Mouse (Mus musculus) adrenal gland (tissue): Measurements from ENCODE around the gene Treml1.

Experiments used
- intact Hi-C: fragments of 180-260 bp; cut with DNase I; formaldehyde crosslinking; loops from one replicate; pipeline ENCODE4 v1.15.1; 2025

Treml1 gene

DNA sequence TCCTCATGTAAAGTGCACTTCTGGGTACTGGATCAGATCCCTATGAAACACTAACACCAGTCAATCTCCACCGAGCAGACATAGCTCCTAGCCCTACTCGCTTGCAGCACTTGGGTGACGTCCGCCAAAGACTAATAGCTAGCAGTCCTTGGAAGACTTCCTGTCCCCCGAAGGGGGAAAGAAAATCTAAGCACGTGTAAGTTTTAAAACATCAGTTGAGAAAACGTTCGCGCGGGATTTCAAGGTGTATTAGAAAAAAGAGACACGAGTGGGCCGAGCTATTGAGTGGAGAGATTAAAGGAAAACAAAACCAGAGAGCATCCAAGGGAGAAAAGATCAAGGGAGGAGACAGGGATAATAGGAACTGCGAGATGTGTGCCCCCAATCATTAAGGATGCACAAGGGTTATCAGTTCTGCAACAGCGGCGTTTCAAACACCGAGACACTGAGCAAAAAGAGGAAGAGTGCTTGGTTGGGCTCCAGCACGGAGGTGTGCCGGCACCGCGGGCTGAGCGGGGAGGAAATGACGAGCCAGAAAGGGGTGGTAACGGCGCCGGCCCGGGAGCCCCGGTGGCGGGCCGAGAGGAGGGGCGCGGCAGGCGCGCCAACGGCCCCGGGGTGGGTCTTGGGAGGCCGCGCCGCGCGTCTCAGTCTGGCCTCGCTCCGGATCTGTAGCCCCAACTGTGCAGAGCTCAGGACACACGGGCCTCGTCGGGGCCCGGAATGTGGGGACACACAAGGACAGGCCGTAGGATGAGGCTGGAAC is 49.0 kb downstream of the Treml1 start:
- intact Hi-C loops: no loop called here

DNA sequence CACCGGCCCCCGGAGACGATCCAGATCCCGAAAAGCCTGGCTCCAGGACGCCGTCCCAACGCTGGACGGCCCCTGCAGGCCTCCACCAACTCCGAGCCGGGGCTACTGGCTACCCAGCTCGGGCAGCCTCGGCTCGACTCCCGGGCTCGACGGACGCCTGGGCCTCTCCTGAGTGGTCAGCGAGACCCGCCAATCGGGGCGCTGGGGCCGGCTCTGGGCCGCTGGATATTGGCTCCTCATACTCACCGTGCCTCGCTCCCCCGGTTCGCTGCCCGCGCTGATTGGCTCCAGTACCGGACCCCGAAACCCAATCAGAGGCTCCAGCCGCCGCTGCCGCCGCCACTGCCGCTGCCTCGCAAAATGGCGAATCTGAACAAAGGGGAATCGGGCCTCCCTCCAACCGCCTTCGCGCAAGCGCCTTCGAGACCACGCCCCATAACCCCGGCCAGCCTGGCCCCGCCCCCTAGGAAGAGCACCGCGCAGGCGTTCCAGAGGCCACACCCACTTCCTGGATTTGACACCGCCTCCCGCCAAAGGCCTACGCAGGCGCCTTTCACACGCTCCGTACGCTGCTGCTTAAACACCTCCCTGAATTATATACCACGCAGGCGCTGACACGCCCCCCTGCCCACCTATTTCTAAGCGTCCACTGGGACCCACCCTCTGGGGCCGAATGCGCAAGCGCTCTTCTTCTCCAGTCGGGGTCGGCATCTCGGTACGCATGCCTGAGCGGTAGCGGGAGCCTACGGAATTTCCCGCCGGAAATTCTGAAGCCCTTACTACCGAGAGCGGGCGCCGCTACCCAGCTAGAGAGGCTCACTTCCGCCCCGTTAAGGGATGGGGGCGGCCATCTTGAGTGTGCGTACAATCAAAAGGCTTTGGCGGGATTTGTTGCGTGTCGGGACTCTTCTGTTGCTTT is 49.9 kb downstream of the Treml1 start, which contains the start of the genes Nfya and Oard1:
TSS of gene Nfya (minus strand) at position 527 of the 919 bp plus-strand sequence.
TSS of gene Oard1 (plus strand) at position 635 of the 919 bp plus-strand sequence.
- intact Hi-C loops: no loop called here

GRCm38 (mm10) chr17:48410299-48410785 is 50.6 kb downstream of the Treml1 start:
- intact Hi-C loops: no loop called here

DNA sequence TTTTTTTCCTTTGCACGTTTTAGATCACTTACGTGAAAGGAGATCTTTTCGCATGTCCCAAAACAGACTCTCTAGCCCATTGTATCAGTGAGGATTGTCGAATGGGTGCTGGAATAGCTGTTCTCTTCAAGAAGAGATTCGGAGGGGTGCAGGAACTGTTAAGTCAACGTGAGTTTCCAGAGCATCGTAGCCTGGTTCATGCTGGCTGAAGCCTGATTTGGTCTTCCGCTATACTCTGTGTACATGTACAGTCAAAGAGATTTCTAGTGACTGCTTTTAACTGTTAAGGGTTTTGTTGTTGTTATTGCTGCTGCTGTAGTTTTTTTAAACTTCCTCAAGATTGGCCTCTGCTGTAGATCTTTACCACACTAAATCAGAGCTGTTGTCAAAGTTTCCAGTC is 51.5 kb downstream of the Treml1 start:
- intact Hi-C loops: no loop called here

- intact Hi-C loops: loop anchor here (5.0 kb wide), 1 partner anchor 186 kb away; no protein-coding TSS in a partner anchor
Observed at GRCm38 (mm10) chr17:48416011-48416410, 56.3 kb downstream of the Treml1 start.
